Mouse (Mus musculus) common myeloid progenitor, adult 5-6 weeks (primary cell): ENCODE measurements around the gene Usp36. TPM values are rescaled to one million over a fixed set of nuclear protein-coding genes. Genes with fewer than 3 reads are reported as not detected.
A peak's percentile ranks its signal among the peaks of the same experiment; 100 is the strongest.

Experiments
- ATAC-seq: replicated peaks from 2 replicates; pipeline ENCODE4 v1.8.0; 2016; ENCODE audit warnings: low read depth, mild to moderate bottlenecking, moderate TSS enrichment, inconsistent platforms; ENCODE audit not compliant: poor library complexity, severe bottlenecking
- total RNA-seq: library from RNA; stranded (forward); fragments of 200-1000, 187-1606 nt; gene quantifications from 2 replicates; pipeline ENCODE4 v1.2.3, GENCODE M21; 2017

Usp36 gene
- total RNA-seq, 1 experiment from 2014 or later, result 14.9 TPM

DNA sequence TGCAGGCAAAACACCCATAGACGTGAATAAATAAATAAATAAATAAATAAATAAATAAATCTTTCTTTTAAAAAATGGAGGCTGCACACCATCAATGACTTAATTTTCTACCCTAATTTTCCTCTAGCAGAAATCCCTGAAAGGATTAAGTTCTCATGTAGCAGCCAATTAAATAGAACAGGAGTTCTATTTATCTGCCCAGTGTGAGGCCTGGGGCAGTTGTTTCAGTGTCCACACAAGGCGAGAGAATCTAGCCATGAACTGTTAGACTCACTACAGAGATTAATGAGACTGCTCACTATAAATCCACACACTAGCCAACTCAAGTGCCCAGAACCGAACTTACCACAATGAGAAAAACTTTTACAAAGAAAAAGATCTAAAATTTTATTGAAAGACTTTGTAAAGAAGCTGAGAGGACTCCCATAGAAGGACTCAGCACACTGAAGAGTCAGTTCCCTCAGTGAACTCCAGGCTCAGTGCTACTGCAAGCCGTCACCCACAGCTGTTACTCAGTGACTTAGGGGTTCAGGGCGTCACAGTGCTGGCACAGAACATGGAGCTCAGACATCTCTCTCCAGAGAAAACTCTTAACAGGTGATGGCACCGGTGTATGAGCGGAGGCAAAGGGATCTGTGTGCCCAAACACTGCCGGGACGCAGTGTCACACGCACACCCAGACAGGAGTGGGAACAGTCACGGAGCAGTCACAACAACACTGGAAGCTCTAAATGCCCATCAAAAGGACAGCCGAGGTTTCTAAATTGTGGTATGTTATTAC lies 64.8 kb downstream of the Usp36 start:
- no peak for ATAC-seq

DNA sequence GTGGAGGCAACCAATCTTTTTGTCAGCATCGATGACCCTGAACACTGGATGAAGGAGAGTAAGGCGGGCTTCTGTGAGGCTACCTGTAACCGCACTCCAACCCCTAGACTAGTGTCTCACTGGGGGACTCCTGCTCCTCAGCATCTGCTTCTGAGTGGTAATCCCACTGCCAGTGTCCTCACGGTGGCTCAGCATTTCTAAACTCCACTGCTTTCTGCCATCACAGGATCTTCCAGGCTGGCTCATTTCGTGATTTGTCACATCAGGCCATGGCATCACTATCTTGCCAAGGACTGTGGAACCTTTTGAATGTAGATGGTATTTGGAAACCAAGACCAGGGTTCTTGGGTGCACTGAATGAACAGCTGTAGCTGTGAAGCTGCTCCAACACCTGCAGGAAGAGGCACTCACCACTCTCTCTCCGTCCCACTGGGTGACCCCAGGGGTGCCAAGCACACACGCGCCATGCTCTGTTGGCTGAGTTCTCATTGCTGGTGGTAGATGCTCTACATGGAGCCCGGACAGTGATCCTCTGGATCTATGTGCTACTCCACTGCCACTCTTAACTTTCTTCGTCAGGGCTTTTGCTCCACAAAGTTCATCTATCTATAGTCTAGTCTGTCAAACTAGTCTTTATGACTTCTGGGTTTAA lies 66.5 kb downstream of the Usp36 start:
- no peak for ATAC-seq

GRCm38 (mm10) chr11:118222917-118223316 lies 67.1 kb downstream of the Usp36 start:
- ATAC-seq, result no peak

GRCm38 (mm10) chr11:118222351-118222885 lies 67.6 kb downstream of the Usp36 start:
- ATAC-seq, result no peak

- ATAC-seq, result peak; percentile 82
These were observed 69.3 kb downstream of the Usp36 start for GRCm38 (mm10) chr11:118220561-118221262.

DNA sequence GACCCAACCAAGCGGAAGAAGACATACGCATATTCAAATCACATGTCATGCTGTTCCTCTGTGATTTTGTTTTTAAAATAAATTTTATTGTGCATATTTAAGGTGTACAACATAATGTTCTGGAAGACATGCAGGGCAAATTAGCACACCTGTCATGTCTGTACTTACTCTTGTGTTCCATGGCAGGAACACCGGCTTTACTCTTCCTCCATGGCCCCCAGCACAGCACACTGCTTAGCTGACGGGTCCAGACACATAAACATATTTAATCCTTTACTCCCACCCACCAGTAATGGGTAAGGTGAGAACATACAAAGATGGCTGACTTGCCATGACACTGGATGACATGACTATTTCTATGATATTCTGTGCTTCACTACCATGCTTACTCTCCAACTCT lies 71.0 kb downstream of the Usp36 start:
- no peak for ATAC-seq

DNA sequence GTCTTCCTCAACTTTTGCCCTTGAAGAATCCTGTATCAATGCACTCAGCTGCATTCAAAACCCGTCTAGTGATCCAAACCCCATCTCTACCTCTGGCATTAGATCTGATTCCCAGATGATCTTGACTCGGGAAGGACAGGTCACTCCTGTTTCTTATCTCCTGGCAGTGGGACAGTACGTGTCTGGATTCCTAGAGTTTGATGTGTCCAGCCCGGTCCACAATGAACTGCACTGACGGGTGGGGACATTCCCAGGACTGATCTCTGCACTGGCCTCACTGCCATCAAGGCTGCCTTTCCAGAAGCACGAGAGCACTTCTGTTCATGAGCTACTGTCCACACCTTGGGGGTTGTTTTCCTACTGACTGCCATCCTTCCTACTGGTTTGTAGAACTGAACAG lies 73.6 kb downstream of the Usp36 start:
- ATAC-seq, result no peak

GRCm38 (mm10) chr11:118215928-118216458 lies 74.1 kb downstream of the Usp36 start:
- ATAC-seq, result no peak

- ATAC-seq, result peak; percentile 48
These were observed 77.4 kb downstream of the Usp36 start for GRCm38 (mm10) chr11:118212636-118213112.

GRCm38 (mm10) chr11:118211749-118212635 lies 78.1 kb downstream of the Usp36 start:
- ATAC-seq, result peak; percentile 64

DNA sequence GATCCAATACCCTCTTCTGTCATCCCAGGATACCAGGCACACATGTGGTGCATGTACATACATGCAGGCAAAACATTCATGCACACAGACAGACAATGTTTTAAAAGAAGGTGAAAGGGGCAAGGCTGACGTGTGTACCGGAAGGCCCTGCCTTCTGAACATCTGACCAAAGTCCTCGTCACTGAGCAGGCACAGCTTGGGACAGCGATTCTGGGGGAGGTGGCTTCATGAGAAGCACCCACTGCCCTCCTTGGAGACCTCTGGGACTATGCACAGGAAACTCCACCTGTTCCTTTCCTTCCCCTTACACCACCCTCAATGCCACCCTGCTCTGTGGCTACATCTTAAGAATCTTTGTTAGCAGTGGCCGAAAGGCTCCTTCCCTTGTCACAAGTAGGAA lies 79.1 kb downstream of the Usp36 start:
- ATAC-seq, result no peak

DNA sequence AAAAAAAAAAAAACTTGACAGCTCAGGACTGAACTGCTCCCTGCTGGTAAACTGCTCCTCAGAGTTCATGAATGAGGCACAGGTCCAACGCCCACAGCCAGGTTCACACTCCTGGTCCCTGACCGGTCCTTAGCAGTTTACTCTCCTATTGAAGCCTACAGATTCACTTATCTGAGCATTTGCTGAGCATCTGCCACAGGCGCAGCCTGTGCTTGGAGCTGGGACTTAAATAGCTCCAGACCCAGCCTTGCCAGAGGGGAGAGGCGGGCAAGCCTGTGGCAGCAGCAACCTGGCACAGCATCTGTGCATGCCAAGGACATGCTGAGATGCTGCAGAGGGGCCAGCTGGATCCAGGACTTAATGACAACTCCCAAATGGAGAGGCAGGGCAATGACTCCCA lies 79.9 kb downstream of the Usp36 start:
- no peak for ATAC-seq

Other genes with a start within 250 kb of the Usp36 start
- not detected in 2 replicates for gene Dnah17, start 159.6 kb downstream of the Usp36 start, total RNA-seq
- 35.6 and 37.5 TPM in 2 replicates for gene Cyth1, start 41.7 kb downstream of the Usp36 start, total RNA-seq
- gene Cep295nl, start 52.3 kb upstream of the Usp36 start, total RNA-seq, result not detected in 2 replicates
- gene Timp2, start 65.5 kb upstream of the Usp36 start, total RNA-seq, result 8.9 and 24.3 TPM in 2 replicates
- 107 and 108 TPM in 2 replicates for gene Lgals3bp, start 111.8 kb upstream of the Usp36 start, total RNA-seq
- gene Cant1, start 128.8 kb upstream of the Usp36 start, total RNA-seq, result 12.1 and 21.0 TPM in 2 replicates
- not detected in 2 replicates for gene C1qtnf1, start 138.0 kb upstream of the Usp36 start, total RNA-seq
- 2.8 and 4.6 TPM in 2 replicates for gene Engase, start 186.6 kb upstream of the Usp36 start, total RNA-seq